Comparison of ENCODE assay signal across 14 mouse cellular contexts in genomic region chr5:120505781-120506180, GRCm38 (mm10). TPM values are rescaled to one million over a fixed set of nuclear protein-coding genes. Genes with fewer than 3 reads are reported as not detected.
DNase-seq lines count a peak whose midpoint lies in the region; ATAC-seq and TF ChIP-seq lines count a peak whose summit lies in the region.
"Had no signal": no experiment of that assay in that cellular context is flagged by ENCODE, and none has a peak within 500 bp of the region (broad histone marks: within the 10 kb centered on the region; RNA-seq: fewer than 3 reads in every experiment).

No protein-coding gene starts in this region.

- WGBS in lung, embryonic 14.5 days, result 62% methylated on average over 9 of the region's 9 CpGs
- WGBS in lung, postnatal 0 days, result 59% methylated on average over 9 of the region's 9 CpGs
- 73% methylated on average over 9 of the region's 9 CpGs for WGBS in embryonic facial prominence, embryonic 14.5 days
- WGBS in liver, embryonic 15.5 days (ENCODE audit: insufficient replicate concordance), result 55% methylated on average over 9 of the region's 9 CpGs

- H3K4me1 ChIP-seq in lung, embryonic 14.5 days (ENCODE audit: insufficient read depth), result peaks cover 13% of the 10 kb centered on the region; the same call in 1 of the 2 replicates
- H3K4me1 ChIP-seq in lung, postnatal 0 days (ENCODE audit: insufficient read depth, low read depth, low read length), result peaks cover 6% of the 10 kb centered on the region; the same call in 1 of the 2 replicates
- H3K4me1 ChIP-seq in embryonic facial prominence, embryonic 14.5 days (ENCODE audit: control insufficient read depth, insufficient read depth, low read length), result peaks cover 9% of the 10 kb centered on the region
- peaks cover 29% of the 10 kb centered on the region for H3K4me1 ChIP-seq in liver, embryonic 15.5 days (replicated peaks)

- intact Hi-C loops in heart, postnatal 14 days (cut with DNase I), result loop anchor here (10.0 kb wide), 2 partner anchors 169 to 239 kb away; partner anchors contain the start of gene Oas2

- peak overlapping the region; percentile 36; the same call in 1 of the 2 replicates for H3K4me2 ChIP-seq in lung, embryonic 14.5 days
- H3K4me2 ChIP-seq in lung, postnatal 0 days (replicated peaks; ENCODE audit: low read depth, low read length), result no peak overlapping the region
- no peak overlapping the region for H3K4me2 ChIP-seq in embryonic facial prominence, embryonic 14.5 days (ENCODE audit: low read depth, low read length)
- peak overlapping the region; percentile 46 for H3K4me2 ChIP-seq in liver, embryonic 15.5 days

- H3K9ac ChIP-seq in lung, embryonic 14.5 days, result no peak overlapping the region
- no peak overlapping the region for H3K9ac ChIP-seq in lung, postnatal 0 days (replicated peaks; ENCODE audit: low read depth)
- 0 out of 2 replicates have a peak overlapping the region, but pooled peaks have one; percentile 2 for H3K9ac ChIP-seq in embryonic facial prominence, embryonic 14.5 days (ENCODE audit: low read depth, low read length)
- no peak overlapping the region for H3K9ac ChIP-seq in liver, embryonic 15.5 days

- H3K36me3 ChIP-seq in lung, embryonic 14.5 days (ENCODE audit: insufficient read depth), result no peaks in the 10 kb centered on the region
- no peaks in the 10 kb centered on the region for H3K36me3 ChIP-seq in lung, postnatal 0 days (ENCODE audit: insufficient read depth, low read length)
- H3K36me3 ChIP-seq in embryonic facial prominence, embryonic 14.5 days (ENCODE audit: control insufficient read depth, insufficient read depth, low read length), result no peaks in the 10 kb centered on the region
- H3K36me3 ChIP-seq in liver, embryonic 15.5 days (replicated peaks), result no peaks in the 10 kb centered on the region

- H3K27ac ChIP-seq in lung, embryonic 14.5 days (ENCODE audit: low read depth), result no peak overlapping the region
- no peak overlapping the region for H3K27ac ChIP-seq in lung, postnatal 0 days (ENCODE audit: low read length)
- H3K27ac ChIP-seq in embryonic facial prominence, embryonic 14.5 days (replicated peaks; ENCODE audit: low read depth, low read length), result no peak overlapping the region
- no peak overlapping the region for H3K27ac ChIP-seq in liver, embryonic 15.5 days (replicated peaks)

- ATAC-seq in lung, embryonic 14.5 days (ENCODE audit: insufficient read depth), result no peak
- ATAC-seq in lung, postnatal 0 days, result no peak
- no peak for ATAC-seq in embryonic facial prominence, embryonic 14.5 days (ENCODE audit: low read depth)
- no peak for ATAC-seq in liver, embryonic 15.5 days (ENCODE audit: insufficient read depth)

- H3K4me3 ChIP-seq in lung, embryonic 14.5 days (ENCODE audit: low read depth, low read length), result no peak overlapping the region
- no peak overlapping the region for H3K4me3 ChIP-seq in lung, postnatal 0 days (ENCODE audit: low read depth, low read length)
- H3K4me3 ChIP-seq in embryonic facial prominence, embryonic 14.5 days (ENCODE audit: low read depth, low read length), result no peak overlapping the region
- no peak overlapping the region for H3K4me3 ChIP-seq in liver, embryonic 15.5 days (replicated peaks)

- no peak for TF ChIP-seq CTCF in lung, embryonic 14.5 days (IDR thresholded peaks at IDR 0.05; ENCODE audit: low read depth)
- TF ChIP-seq CTCF in lung, postnatal 0 days (IDR thresholded peaks at IDR 0.05), result no peak

- peak; percentile 92 for DNase-seq in heart, adult 11 months
- DNase-seq in heart, postnatal 14 days, result no peak
- no peak for DNase-seq in lung, embryonic 14.5 days
- DNase-seq in lung, postnatal 0 days (ENCODE audit: low spot score), result no peak
- DNase-seq in embryonic facial prominence, embryonic 14.5 days (ENCODE audit: low spot score), result no peak
- DNase-seq in thymus, adult 18-20 months, result no peak
- no peak for DNase-seq in embryo, embryonic 10.5 days (ENCODE audit: low spot score)

- H3K27me3 ChIP-seq in lung, embryonic 14.5 days (ENCODE audit: insufficient read depth, low read length), result no peaks in the 10 kb centered on the region
- no peaks in the 10 kb centered on the region for H3K27me3 ChIP-seq in lung, postnatal 0 days (replicated peaks; ENCODE audit: insufficient read depth, low read length)
- H3K27me3 ChIP-seq in embryonic facial prominence, embryonic 14.5 days (replicated peaks; ENCODE audit: control insufficient read depth, insufficient read depth, low read length), result no peaks in the 10 kb centered on the region
- no peaks in the 10 kb centered on the region for H3K27me3 ChIP-seq in liver, embryonic 15.5 days

- no peaks in the 10 kb centered on the region for H3K9me3 ChIP-seq in lung, embryonic 14.5 days (ENCODE audit: low read depth, low read length)
- no peaks in the 10 kb centered on the region for H3K9me3 ChIP-seq in lung, postnatal 0 days (ENCODE audit: low read length)
- no peaks in the 10 kb centered on the region for H3K9me3 ChIP-seq in embryonic facial prominence, embryonic 14.5 days (ENCODE audit: control insufficient read depth, low read length)
- H3K9me3 ChIP-seq in liver, embryonic 15.5 days (replicated peaks), result no peaks in the 10 kb centered on the region

- no peak for TF ChIP-seq EP300 in lung, postnatal 0 days (IDR thresholded peaks at IDR 0.05)

RNA-seq across cellular contexts. Expression of gene Plbd2, which starts 2.4 kb away (rescaled TPM):
- 10 to 100 TPM; 37.5 to 42.2 TPM for total RNA-seq in heart, postnatal 14 days (2021)
- polyA plus RNA-seq in lung, embryonic 14.5 days (2014; fragmentation: Nextera tagmentation; extraction: Ambion mirVana), result 46.3 and 49.6 TPM in 2 replicates
- 63.1 and 69.2 TPM in 2 replicates for polyA plus RNA-seq in lung, postnatal 0 days (2015; fragmentation: Nextera tagmentation; extraction: Ambion mirVana)
- polyA plus RNA-seq in embryonic facial prominence, embryonic 14.5 days (2014; fragmentation: Nextera tagmentation; extraction: Ambion mirVana), result 47.0 and 53.1 TPM in 2 replicates
- 18.0 and 18.9 TPM in 2 replicates for polyA plus RNA-seq in liver, embryonic 15.5 days (2015; fragmentation: Nextera tagmentation; extraction: Ambion mirVana)

RNA-seq across cellular contexts. Expression of gene Slc8b1, which starts 5.2 kb away (rescaled TPM):
- 10 to 100 TPM in 1 of 2 experiments, 1 to 10 TPM in 1; 8.7 to 16.4 TPM for total RNA-seq in heart, postnatal 14 days (2021)
- 2.7 and 3.6 TPM in 2 replicates for polyA plus RNA-seq in lung, embryonic 14.5 days (2014; fragmentation: Nextera tagmentation; extraction: Ambion mirVana)
- polyA plus RNA-seq in lung, postnatal 0 days (2015; fragmentation: Nextera tagmentation; extraction: Ambion mirVana), result 12.1 and 14.7 TPM in 2 replicates
- polyA plus RNA-seq in embryonic facial prominence, embryonic 14.5 days (2014; fragmentation: Nextera tagmentation; extraction: Ambion mirVana), result 3.5 and 5.7 TPM in 2 replicates
- 7.4 and 8.2 TPM in 2 replicates for polyA plus RNA-seq in liver, embryonic 15.5 days (2015; fragmentation: Nextera tagmentation; extraction: Ambion mirVana)

RNA-seq across cellular contexts. Expression of gene Sds, which starts 29.5 kb away (rescaled TPM):
- not detected for total RNA-seq in heart, postnatal 14 days (2021)
- polyA plus RNA-seq in lung, embryonic 14.5 days (2014; fragmentation: Nextera tagmentation; extraction: Ambion mirVana), result not detected in 2 replicates
- not detected in 2 replicates for polyA plus RNA-seq in lung, postnatal 0 days (2015; fragmentation: Nextera tagmentation; extraction: Ambion mirVana)
- not detected in 2 replicates for polyA plus RNA-seq in embryonic facial prominence, embryonic 14.5 days (2014; fragmentation: Nextera tagmentation; extraction: Ambion mirVana)
- 1.6 and 2.3 TPM in 2 replicates for polyA plus RNA-seq in liver, embryonic 15.5 days (2015; fragmentation: Nextera tagmentation; extraction: Ambion mirVana)
- total RNA-seq: common myeloid progenitor, adult 5-6 weeks; layer of hippocampus, postnatal 10 days; left cerebral cortex, postnatal 4 days; megakaryocyte progenitor cell, adult 5-6 weeks had no signal
- polyA plus RNA-seq: hindbrain, embryonic 11.5 days; kidney, embryonic 14.5 days had no signal

RNA-seq across cellular contexts. Expression of gene Sdsl, which starts 33.2 kb away (rescaled TPM):
- total RNA-seq in heart, postnatal 14 days (2021), result 10 to 100 TPM in 1 of 2 experiments, 1 to 10 TPM in 1; 8.7 to 10.9 TPM
- polyA plus RNA-seq in lung, embryonic 14.5 days (2014; fragmentation: Nextera tagmentation; extraction: Ambion mirVana), result 3.3 and 4.7 TPM in 2 replicates
- 1.7 and 1.8 TPM in 2 replicates for polyA plus RNA-seq in lung, postnatal 0 days (2015; fragmentation: Nextera tagmentation; extraction: Ambion mirVana)
- polyA plus RNA-seq in embryonic facial prominence, embryonic 14.5 days (2014; fragmentation: Nextera tagmentation; extraction: Ambion mirVana), result 1.2 and 1.6 TPM in 2 replicates
- polyA plus RNA-seq in liver, embryonic 15.5 days (2015; fragmentation: Nextera tagmentation; extraction: Ambion mirVana), result 4.5 and 5.8 TPM in 2 replicates

Comparison
In these comparisons a context has a peak if more than half of its experiments do, and no peak if none do; other contexts are left out.
1. H3K4me2 ChIP-seq: peak in lung, embryonic 14.5 days (single experiment) and liver, embryonic 15.5 days (single experiment); none in lung, postnatal 0 days (single experiment) and embryonic facial prominence, embryonic 14.5 days (single experiment).